Mouse (Mus musculus): Measurements from ENCODE around the gene R3hdm2. TPM values are rescaled to one million over a fixed set of nuclear protein-coding genes. Genes with fewer than 3 reads are reported as not detected.

R3hdm2 gene
- polyA plus RNA-seq (2012; fragmentation: generic; extraction: Trizol): 31.0 TPM
- long read RNA-seq, experiment 1, partial matches to known transcripts: 10 of 11 reads
- long read RNA-seq, experiment 1, other reads (novel, unspliced or antisense): 1 of 11 reads
- long read RNA-seq, experiment 2, partial matches to known transcripts: 7 of 17 reads
- long read RNA-seq, experiment 2, other reads (novel, unspliced or antisense): 10 of 17 reads

- Histone ChIP-seq H3ac (ENCODE audit: control insufficient read depth, insufficient read length, low read depth) (peak within 1 kb of the TSS; percentile 97), H3K27me3 (ENCODE audit: control insufficient read depth, insufficient read depth, insufficient read length) (no peaks in the 10 kb centered on the region), H3K36me3 (ENCODE audit: control insufficient read depth, insufficient read depth) (no peaks in the 10 kb centered on the region), H3K4me3 (ENCODE audit: insufficient read depth, poor library complexity, severe bottlenecking) (peak within 1 kb of the TSS; percentile 68), H3K79me3 (ENCODE audit: low read depth) (peaks cover 30% of the 10 kb centered on the region), H3K79me2 (ENCODE audit: control insufficient read depth, insufficient read depth) (peaks cover 44% of the 10 kb centered on the region)
- TF ChIP-seq MYOD1 (IDR thresholded peaks at IDR 0.05; ENCODE audit: control insufficient read depth, insufficient read length, low read depth) (no peak), CTCF (IDR thresholded peaks at IDR 0.05; ENCODE audit: control insufficient read depth, insufficient read depth, insufficient read length) (no peak), USF1 (IDR thresholded peaks at IDR 0.05; ENCODE audit: low read depth) (no peak), MYOG (IDR thresholded peaks at IDR 0.05; ENCODE audit: control insufficient read depth, extremely low read depth, insufficient read length) (no peak), CEBPB (IDR thresholded peaks at IDR 0.05; ENCODE audit: low read depth) (no peak), FOSL1 (IDR thresholded peaks at IDR 0.05; ENCODE audit: insufficient read depth, low read length, poor library complexity, severe bottlenecking) (no peak), MAX (IDR thresholded peaks at IDR 0.05) (no peak)
These were observed at the start of gene R3hdm2 for GRCm38 (mm10) chr10:127380251-127380691. TSS of gene R3hdm2 (plus strand) at chr10:127380327.

GRCm38 (mm10) chr10:127332211-127332874 lies 47.8 kb upstream of the R3hdm2 start:
- peaks cover 15% of the 10 kb centered on the region for H3K27me3 ChIP-seq (ENCODE audit: control insufficient read depth, insufficient read depth, insufficient read length)
- no peak for TF ChIP-seq CEBPB (IDR thresholded peaks at IDR 0.05; ENCODE audit: low read depth)
- no peaks in the 10 kb centered on the region for H3K79me2 ChIP-seq (ENCODE audit: control insufficient read depth, insufficient read depth)
- no peak overlapping the region for H3ac ChIP-seq (ENCODE audit: control insufficient read depth, insufficient read length, low read depth)
- no peaks in the 10 kb centered on the region for H3K36me3 ChIP-seq (ENCODE audit: control insufficient read depth, insufficient read depth)
- H3K4me3 ChIP-seq (ENCODE audit: insufficient read depth, poor library complexity, severe bottlenecking): no peak overlapping the region
- no peaks in the 10 kb centered on the region for H3K79me3 ChIP-seq (ENCODE audit: low read depth)

GRCm38 (mm10) chr10:127333152-127333551 lies 47.0 kb upstream of the R3hdm2 start:
- no peak for TF ChIP-seq MYOG (IDR thresholded peaks at IDR 0.05; ENCODE audit: control insufficient read depth, extremely low read depth, insufficient read length)
- TF ChIP-seq CTCF (IDR thresholded peaks at IDR 0.05; ENCODE audit: control insufficient read depth, insufficient read depth, insufficient read length): no peak
- H3K36me3 ChIP-seq (ENCODE audit: control insufficient read depth, insufficient read depth): no peaks in the 10 kb centered on the region

GRCm38 (mm10) chr10:127335271-127335670 lies 44.9 kb upstream of the R3hdm2 start:
- Histone ChIP-seq H3K79me3 (ENCODE audit: low read depth) (no peaks in the 10 kb centered on the region), H3K4me3 (ENCODE audit: insufficient read depth, poor library complexity, severe bottlenecking) (no peak overlapping the region), H3K79me2 (ENCODE audit: control insufficient read depth, insufficient read depth) (no peaks in the 10 kb centered on the region), H3K36me3 (ENCODE audit: control insufficient read depth, insufficient read depth) (no peaks in the 10 kb centered on the region), H3ac (ENCODE audit: control insufficient read depth, insufficient read length, low read depth) (no peak overlapping the region), H3K27me3 (ENCODE audit: control insufficient read depth, insufficient read depth, insufficient read length) (no peaks in the 10 kb centered on the region)
- TF ChIP-seq MYOG (IDR thresholded peaks at IDR 0.05; ENCODE audit: control insufficient read depth, extremely low read depth, insufficient read length) (no peak), USF1 (IDR thresholded peaks at IDR 0.05; ENCODE audit: low read depth) (peak; percentile 72)

More at GRCm38 (mm10) chr10:127333152-127333551, 47.0 kb upstream of the R3hdm2 start:
- H3ac ChIP-seq (ENCODE audit: control insufficient read depth, insufficient read length, low read depth): no peak overlapping the region
- H3K79me2 ChIP-seq (ENCODE audit: control insufficient read depth, insufficient read depth): no peaks in the 10 kb centered on the region
- no peaks in the 10 kb centered on the region for H3K79me3 ChIP-seq (ENCODE audit: low read depth)
- peaks cover 8% of the 10 kb centered on the region for H3K27me3 ChIP-seq (ENCODE audit: control insufficient read depth, insufficient read depth, insufficient read length)
- no peak overlapping the region for H3K4me3 ChIP-seq (ENCODE audit: insufficient read depth, poor library complexity, severe bottlenecking)

GRCm38 (mm10) chr10:127336952-127337351 lies 43.2 kb upstream of the R3hdm2 start:
- TF ChIP-seq MAX (IDR thresholded peaks at IDR 0.05) (no peak), MYOG (IDR thresholded peaks at IDR 0.05; ENCODE audit: control insufficient read depth, extremely low read depth, insufficient read length) (no peak), CTCF (IDR thresholded peaks at IDR 0.05; ENCODE audit: control insufficient read depth, insufficient read depth, insufficient read length) (no peak), CEBPB (IDR thresholded peaks at IDR 0.05; ENCODE audit: low read depth) (no peak), FOSL1 (IDR thresholded peaks at IDR 0.05; ENCODE audit: insufficient read depth, low read length, poor library complexity, severe bottlenecking) (no peak), USF1 (IDR thresholded peaks at IDR 0.05; ENCODE audit: low read depth) (no peak), MYOD1 (IDR thresholded peaks at IDR 0.05; ENCODE audit: control insufficient read depth, insufficient read length, low read depth) (no peak)
- Histone ChIP-seq H3K79me3 (ENCODE audit: low read depth) (no peaks in the 10 kb centered on the region), H3ac (ENCODE audit: control insufficient read depth, insufficient read length, low read depth) (no peak overlapping the region), H3K4me3 (ENCODE audit: insufficient read depth, poor library complexity, severe bottlenecking) (no peak overlapping the region), H3K27me3 (ENCODE audit: control insufficient read depth, insufficient read depth, insufficient read length) (no peaks in the 10 kb centered on the region), H3K36me3 (ENCODE audit: control insufficient read depth, insufficient read depth) (no peaks in the 10 kb centered on the region), H3K79me2 (ENCODE audit: control insufficient read depth, insufficient read depth) (no peaks in the 10 kb centered on the region)

- H3K36me3 ChIP-seq (ENCODE audit: control insufficient read depth, insufficient read depth): no peaks in the 10 kb centered on the region
- H3K79me3 ChIP-seq (ENCODE audit: low read depth): no peaks in the 10 kb centered on the region
- H3ac ChIP-seq (ENCODE audit: control insufficient read depth, insufficient read length, low read depth): no peak overlapping the region
- H3K27me3 ChIP-seq (ENCODE audit: control insufficient read depth, insufficient read depth, insufficient read length): no peaks in the 10 kb centered on the region
- TF ChIP-seq CEBPB (IDR thresholded peaks at IDR 0.05; ENCODE audit: low read depth): no peak
- H3K4me3 ChIP-seq (ENCODE audit: insufficient read depth, poor library complexity, severe bottlenecking): no peak overlapping the region
- no peaks in the 10 kb centered on the region for H3K79me2 ChIP-seq (ENCODE audit: control insufficient read depth, insufficient read depth)
These were observed 42.5 kb upstream of the R3hdm2 start for GRCm38 (mm10) chr10:127337536-127338099.

All from C2C12 (cell line).